Comparison of ENCODE assay signal across 8 mouse cellular contexts in the genomic region with DNA sequence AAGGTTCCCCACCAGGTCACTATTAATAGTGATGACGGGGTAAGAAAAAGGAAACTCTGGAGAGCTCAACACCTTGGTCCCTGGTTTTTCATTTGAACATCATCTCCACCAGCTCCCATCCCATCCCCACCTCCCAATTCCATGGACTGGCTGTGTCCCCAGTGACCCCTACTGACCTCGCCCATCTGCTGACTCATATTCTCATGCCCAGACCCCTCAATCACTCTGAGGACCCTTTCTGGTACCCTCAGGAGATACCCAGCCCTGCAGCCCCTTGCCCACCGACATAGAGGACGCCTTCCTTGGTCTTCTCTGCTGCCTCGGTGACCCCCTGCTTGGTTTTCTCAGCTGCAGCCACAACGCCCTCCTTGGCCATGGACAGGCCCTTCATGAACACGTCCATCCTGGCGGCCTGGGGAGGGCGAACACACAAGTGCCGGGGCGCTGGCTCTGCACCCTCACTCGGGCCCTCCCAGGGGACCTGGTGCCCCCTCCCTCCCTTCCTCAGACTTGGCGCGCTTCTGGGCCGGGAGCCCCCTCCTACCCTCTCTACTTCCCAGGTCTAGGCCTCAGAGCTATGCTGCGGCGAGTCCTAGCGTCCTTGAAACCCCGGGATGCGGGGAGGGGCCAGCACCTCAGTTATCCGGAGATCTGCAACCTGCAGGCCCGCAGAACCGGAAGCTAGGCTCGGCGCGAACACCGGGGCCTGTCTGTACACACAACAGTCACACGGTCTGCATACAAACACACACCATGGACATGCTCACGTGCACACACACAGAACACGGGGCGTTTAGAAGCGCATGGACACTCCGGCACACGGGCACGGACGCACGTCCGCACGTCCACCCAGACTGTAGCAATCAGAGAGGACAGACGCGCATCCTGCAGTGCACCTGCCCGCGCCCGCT. TPM values are rescaled to one million over a fixed set of nuclear protein-coding genes. Genes with fewer than 3 reads are reported as not detected.
DNase-seq lines count a peak whose midpoint lies in the region; ATAC-seq and TF ChIP-seq lines count a peak whose summit lies in the region.

No protein-coding gene starts in this region.

- peak overlapping the region; percentile 57 for H3K4me2 ChIP-seq in heart, embryonic 15.5 days
- H3K4me2 ChIP-seq in intestine, embryonic 15.5 days (replicated peaks): peak overlapping the region; percentile 61

- H3K36me3 ChIP-seq in heart, embryonic 15.5 days: no peaks in the 10 kb centered on the region
- H3K36me3 ChIP-seq in E14TG2a.4 (ENCODE audit: insufficient read depth, low read length): no peaks in the 10 kb centered on the region
- no peaks in the 10 kb centered on the region for H3K36me3 ChIP-seq in intestine, embryonic 15.5 days
- H3K36me3 ChIP-seq in small intestine, adult 2 months (ENCODE audit: control insufficient read depth, insufficient read depth, low read length): no peaks in the 10 kb centered on the region

- no peak for TF ChIP-seq CTCF in E14TG2a.4 (conservative IDR thresholded peaks at IDR 0.05; ENCODE audit: low read length)
- TF ChIP-seq CTCF in small intestine, adult 2 months (IDR thresholded peaks at IDR 0.05; ENCODE audit: extremely low read depth, insufficient read length, insufficient replicate concordance, low read depth, low read length): no peak

- no peak for TF ChIP-seq POLR2A in small intestine, adult 2 months (IDR thresholded peaks at IDR 0.05; ENCODE audit: low read depth, low read length)

- 4% methylated on average over 44 of the region's 44 CpGs for WGBS in heart, embryonic 15.5 days
- WGBS in intestine, embryonic 15.5 days: 6% methylated on average over 44 of the region's 44 CpGs
- 7% methylated on average over 44 of the region's 44 CpGs for WGBS in small intestine, adult 2 months

- H3K27me3 ChIP-seq in heart, embryonic 15.5 days: peaks cover 72% of the 10 kb centered on the region
- peaks cover 68% of the 10 kb centered on the region for H3K27me3 ChIP-seq in E14TG2a.4 (ENCODE audit: insufficient read depth, low read length)
- H3K27me3 ChIP-seq in intestine, embryonic 15.5 days (replicated peaks): peaks cover 53% of the 10 kb centered on the region
- peaks cover 20% of the 10 kb centered on the region for H3K27me3 ChIP-seq in small intestine, adult 2 months (ENCODE audit: control insufficient read depth, insufficient read depth, low read length)

- no peak overlapping the region for H3K9ac ChIP-seq in heart, embryonic 15.5 days
- no peak overlapping the region for H3K9ac ChIP-seq in intestine, embryonic 15.5 days

- peaks cover 10% of the 10 kb centered on the region for H3K4me1 ChIP-seq in heart, embryonic 15.5 days (replicated peaks)
- H3K4me1 ChIP-seq in E14TG2a.4 (replicated peaks; ENCODE audit: low read depth, low read length): peaks cover 21% of the 10 kb centered on the region
- H3K4me1 ChIP-seq in intestine, embryonic 15.5 days (replicated peaks): 0 out of 2 replicates have a peak, but pooled peaks cover 5% of the 10 kb centered on the region
- H3K4me1 ChIP-seq in small intestine, adult 2 months (ENCODE audit: control insufficient read depth, insufficient read depth, insufficient read length, low read length): peaks cover 9% of the 10 kb centered on the region

- H3K9me3 ChIP-seq in heart, embryonic 15.5 days (replicated peaks): no peaks in the 10 kb centered on the region
- H3K9me3 ChIP-seq in E14TG2a.4 (ENCODE audit: low read length): peaks cover 21% of the 10 kb centered on the region
- no peaks in the 10 kb centered on the region for H3K9me3 ChIP-seq in intestine, embryonic 15.5 days

- DNase-seq in heart, adult 18-20 months: no peak
- DNase-seq in cerebellum, postnatal 25 days: peak; percentile 79
- DNase-seq in lung, postnatal 4 days: no peak
- DNase-seq in spleen, postnatal 4 days (ENCODE audit: low spot score in 2 of 2): no peak

- H3K27ac ChIP-seq in heart, embryonic 15.5 days: no peak overlapping the region
- no peak overlapping the region for H3K27ac ChIP-seq in intestine, embryonic 15.5 days
- no peak overlapping the region for H3K27ac ChIP-seq in small intestine, adult 2 months (ENCODE audit: insufficient read depth, low read depth, low read length)

- peak overlapping the region; percentile 31 for H3K4me3 ChIP-seq in heart, embryonic 15.5 days
- peak overlapping the region; percentile 85 for H3K4me3 ChIP-seq in E14TG2a.4 (replicated peaks; ENCODE audit: low read length)
- H3K4me3 ChIP-seq in intestine, embryonic 15.5 days (replicated peaks): peak overlapping the region; percentile 30
- H3K4me3 ChIP-seq in small intestine, adult 2 months (ENCODE audit: low read depth, low read length): peak overlapping the region; percentile 53

- ATAC-seq in heart, embryonic 15.5 days (replicated peaks; ENCODE audit: insufficient number of reproducible peaks, insufficient read depth, low FRiP score, low read depth): no peak
- 0 out of 2 replicates have a peak, but pooled peaks have one; percentile 12 for ATAC-seq in intestine, embryonic 15.5 days

RNA-seq across cellular contexts. Expression of a gene that starts 0.9 kb away (rescaled TPM):
- not detected in 2 replicates for polyA plus RNA-seq in heart, embryonic 15.5 days (2015; fragmentation: Nextera tagmentation; extraction: Ambion mirVana)
- not detected for total RNA-seq in heart, adult 18-20 months (2021)
- 0.24 and 0.42 TPM in 2 replicates for polyA plus RNA-seq in intestine, embryonic 15.5 days (2015; fragmentation: Nextera tagmentation; extraction: Ambion mirVana)
- polyA plus RNA-seq in small intestine, adult 2 months (2012; rRNA removed): 0.37 and 0.63 TPM in 2 replicates

RNA-seq across cellular contexts. Expression of a gene that starts 15.9 kb away (rescaled TPM):
- 0.05 and 0.32 TPM in 2 replicates for polyA plus RNA-seq in heart, embryonic 15.5 days (2015; fragmentation: Nextera tagmentation; extraction: Ambion mirVana)
- total RNA-seq in heart, adult 18-20 months (2021): not detected
- polyA plus RNA-seq in intestine, embryonic 15.5 days (2015; fragmentation: Nextera tagmentation; extraction: Ambion mirVana): 0.53 and 0.82 TPM in 2 replicates
- 0.14 and 0.18 TPM in 2 replicates for polyA plus RNA-seq in small intestine, adult 2 months (2012; rRNA removed)

RNA-seq across cellular contexts. Expression of a gene that starts 18.3 kb away (rescaled TPM):
- polyA plus RNA-seq in heart, embryonic 15.5 days (2015; fragmentation: Nextera tagmentation; extraction: Ambion mirVana): not detected in 2 replicates
- not detected for total RNA-seq in heart, adult 18-20 months (2021)
- not detected in 2 replicates for polyA plus RNA-seq in intestine, embryonic 15.5 days (2015; fragmentation: Nextera tagmentation; extraction: Ambion mirVana)
- not detected in 2 replicates for polyA plus RNA-seq in small intestine, adult 2 months (2012; rRNA removed)

RNA-seq across cellular contexts. Expression of a gene that starts 23.6 kb away (rescaled TPM):
- polyA plus RNA-seq in heart, embryonic 15.5 days (2015; fragmentation: Nextera tagmentation; extraction: Ambion mirVana): 4.4 and 7.3 TPM in 2 replicates
- total RNA-seq in heart, adult 18-20 months (2021): 10 to 100 TPM; 17.7 to 22.0 TPM
- polyA plus RNA-seq in intestine, embryonic 15.5 days (2015; fragmentation: Nextera tagmentation; extraction: Ambion mirVana): 13.9 TPM in 2 replicates
- 4.9 and 16.0 TPM in 2 replicates for polyA plus RNA-seq in small intestine, adult 2 months (2012; rRNA removed)

Comparison
In these comparisons a context has a peak if more than half of its experiments do, and no peak if none do; other contexts are left out.
1. H3K4me3 ChIP-seq: peak in every context shown above with its lines; median percentile 85 in E14TG2a.4; 53 in small intestine, adult 2 months; 31 in heart, embryonic 15.5 days; 30 in intestine, embryonic 15.5 days.
2. DNase-seq: peak in cerebellum, postnatal 25 days (2 of 2); none in heart, adult 18-20 months (0 of 2), lung, postnatal 4 days (0 of 2) and spleen, postnatal 4 days (0 of 2).